Mouse (Mus musculus): ENCODE results near the gene Kcna3. TPM values are rescaled to one million over a fixed set of nuclear protein-coding genes. Genes with fewer than 3 reads are reported as not detected.

Gene Kcna3
- total RNA-seq (2017), result 15.5 and 20.9 TPM in 2 replicates

GRCm38 (mm10) chr3:107035521-107036457, at the start of gene Kcna3:
Gene Kcna3, plus strand, starts transcription at chr3:107036169.
- ATAC-seq (replicated peaks; ENCODE audit: low read depth, poor library complexity, severe bottlenecking), result peak; percentile 36; the same call in 1 of the 2 replicates

GRCm38 (mm10) chr3:106991334-106991733, 44.6 kb upstream of the Kcna3 start:
- no peak for ATAC-seq (replicated peaks; ENCODE audit: low read depth, poor library complexity, severe bottlenecking)

- no peak for ATAC-seq (replicated peaks; ENCODE audit: low read depth, poor library complexity, severe bottlenecking)
Observed at GRCm38 (mm10) chr3:106995347-106995746, 40.6 kb upstream of the Kcna3 start.

GRCm38 (mm10) chr3:106996186-106996585, 39.8 kb upstream of the Kcna3 start:
- peak; percentile 97 for ATAC-seq (replicated peaks; ENCODE audit: low read depth, poor library complexity, severe bottlenecking)

- no peak for ATAC-seq (replicated peaks; ENCODE audit: low read depth, poor library complexity, severe bottlenecking)
Observed at GRCm38 (mm10) chr3:106998370-106998769, 37.6 kb upstream of the Kcna3 start.

- peak; percentile 43; the same call in 1 of the 2 replicates for ATAC-seq (replicated peaks; ENCODE audit: low read depth, poor library complexity, severe bottlenecking)
Observed at GRCm38 (mm10) chr3:107000165-107000564, 35.8 kb upstream of the Kcna3 start.

- ATAC-seq (replicated peaks; ENCODE audit: low read depth, poor library complexity, severe bottlenecking), result no peak
Observed at GRCm38 (mm10) chr3:107002249-107003123, 33.5 kb upstream of the Kcna3 start.

- no peak for ATAC-seq (replicated peaks; ENCODE audit: low read depth, poor library complexity, severe bottlenecking)
Observed at GRCm38 (mm10) chr3:107009329-107010076, 26.5 kb upstream of the Kcna3 start.

GRCm38 (mm10) chr3:107018286-107018685, 17.7 kb upstream of the Kcna3 start:
- ATAC-seq (replicated peaks; ENCODE audit: low read depth, poor library complexity, severe bottlenecking), result no peak

GRCm38 (mm10) chr3:107031547-107031946, 4.4 kb upstream of the Kcna3 start:
- peak; percentile 52 for ATAC-seq (replicated peaks; ENCODE audit: low read depth, poor library complexity, severe bottlenecking)

- ATAC-seq (replicated peaks; ENCODE audit: low read depth, poor library complexity, severe bottlenecking), result 0 out of 2 replicates have a peak, but pooled peaks have one; percentile 6
Observed at GRCm38 (mm10) chr3:107034776-107035175, 1.2 kb upstream of the Kcna3 start.

- no peak for ATAC-seq (replicated peaks; ENCODE audit: low read depth, poor library complexity, severe bottlenecking)
Observed at GRCm38 (mm10) chr3:107036458-107037039, 580 bp downstream of the Kcna3 start.

- no peak for ATAC-seq (replicated peaks; ENCODE audit: low read depth, poor library complexity, severe bottlenecking)
Observed at GRCm38 (mm10) chr3:107037105-107037504, 1.1 kb downstream of the Kcna3 start.

- ATAC-seq (replicated peaks; ENCODE audit: low read depth, poor library complexity, severe bottlenecking), result peak; percentile 5; the same call in 1 of the 2 replicates
Observed at GRCm38 (mm10) chr3:107037536-107038155, 1.7 kb downstream of the Kcna3 start.

- ATAC-seq (replicated peaks; ENCODE audit: low read depth, poor library complexity, severe bottlenecking), result peak; percentile 61
Observed at GRCm38 (mm10) chr3:107038156-107038536, 2.2 kb downstream of the Kcna3 start.

- peak; percentile 19; the same call in 1 of the 2 replicates for ATAC-seq (replicated peaks; ENCODE audit: low read depth, poor library complexity, severe bottlenecking)
Observed at GRCm38 (mm10) chr3:107038661-107039223, 2.8 kb downstream of the Kcna3 start.

GRCm38 (mm10) chr3:107039306-107039705, 3.3 kb downstream of the Kcna3 start:
- no peak for ATAC-seq (replicated peaks; ENCODE audit: low read depth, poor library complexity, severe bottlenecking)

- no peak for ATAC-seq (replicated peaks; ENCODE audit: low read depth, poor library complexity, severe bottlenecking)
Observed at GRCm38 (mm10) chr3:107040408-107040807, 4.4 kb downstream of the Kcna3 start.

- ATAC-seq (replicated peaks; ENCODE audit: low read depth, poor library complexity, severe bottlenecking), result no peak
Observed at GRCm38 (mm10) chr3:107041718-107042117, 5.7 kb downstream of the Kcna3 start.
